Mouse (Mus musculus): ENCODE results near the gene Tnnt1. TPM values are rescaled to one million over a fixed set of nuclear protein-coding genes. Genes with fewer than 3 reads are reported as not detected.

Gene Tnnt1
- total and polyA plus RNA-seq, 2 experiments from 2014 or later = 27.4 to 93.7 TPM

DNA sequence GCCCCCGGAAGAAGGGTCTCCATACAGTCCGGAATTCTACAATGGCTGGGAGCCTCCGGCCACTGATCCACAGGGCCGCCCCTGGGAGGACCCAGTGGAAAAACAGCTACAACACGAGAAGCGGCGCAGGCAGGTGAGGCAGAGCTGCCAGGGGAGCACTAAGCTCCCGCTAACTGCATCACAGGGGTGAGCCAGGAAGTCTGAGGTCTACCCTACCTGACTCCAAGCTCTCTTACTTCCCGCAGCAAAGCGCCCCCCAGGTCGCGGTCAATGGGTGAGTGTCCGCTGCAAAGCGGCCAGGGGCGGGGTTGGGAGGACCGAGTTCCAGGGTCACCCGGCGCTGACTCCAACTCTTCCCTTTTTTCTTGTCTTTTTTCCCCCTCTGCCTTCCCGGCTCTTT, 42.2 kb downstream of the Tnnt1 start:
- ATAC-seq (ENCODE audit: insufficient read depth, low read depth) (no peak), DNase-seq (ENCODE audit: low spot score) (no peak)
- no peak for TF ChIP-seq CTCF (IDR thresholded peaks at IDR 0.05; ENCODE audit: low read depth)
- no peak for TF ChIP-seq EP300 (IDR thresholded peaks at IDR 0.05; ENCODE audit: low read depth)
- Histone ChIP-seq H3K4me1 (ENCODE audit: control insufficient read depth, insufficient read depth) (peaks cover 2% of the 10 kb centered on the region), H3K27me3 (ENCODE audit: control insufficient read depth, insufficient read depth, low read length) (peaks cover 23% of the 10 kb centered on the region), H3K9ac (replicated peaks; ENCODE audit: low read depth, low read length) (no peak overlapping the region), H3K36me3 (replicated peaks; ENCODE audit: control insufficient read depth, insufficient read depth, low read length) (no peaks in the 10 kb centered on the region), H3K4me3 (ENCODE audit: low read depth, low read length) (no peak overlapping the region), H3K27ac (ENCODE audit: low read depth) (no peak overlapping the region), H3K4me2 (ENCODE audit: low read depth, low read length) (no peak overlapping the region), H3K9me3 (replicated peaks; ENCODE audit: control insufficient read depth, low read length) (no peaks in the 10 kb centered on the region)
- 14% methylated on average over 19 of the region's 19 CpGs for WGBS

DNA sequence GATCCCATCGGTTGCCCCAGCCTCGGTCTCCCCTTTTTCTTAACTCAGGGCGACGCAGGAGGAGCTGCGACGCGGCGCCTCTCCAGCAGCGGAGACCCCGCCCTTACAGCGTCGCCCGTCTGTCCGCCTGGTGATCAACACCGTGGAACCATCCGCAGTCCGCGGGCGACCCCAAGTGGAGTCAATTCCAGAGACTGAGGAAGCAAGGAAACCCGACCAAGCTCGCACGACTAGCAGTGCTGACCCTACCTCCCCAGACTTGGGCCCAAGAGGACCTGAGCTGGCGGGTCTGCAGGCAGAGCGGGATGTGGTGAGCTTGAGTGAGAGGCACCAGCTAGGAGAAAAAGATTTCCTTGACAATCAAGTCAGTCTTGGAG, 45.0 kb downstream of the Tnnt1 start:
- Histone ChIP-seq H3K27me3 (ENCODE audit: control insufficient read depth, insufficient read depth, low read length) (peaks cover 23% of the 10 kb centered on the region), H3K9me3 (replicated peaks; ENCODE audit: control insufficient read depth, low read length) (no peaks in the 10 kb centered on the region), H3K27ac (ENCODE audit: low read depth) (no peak overlapping the region), H3K36me3 (replicated peaks; ENCODE audit: control insufficient read depth, insufficient read depth, low read length) (no peaks in the 10 kb centered on the region), H3K9ac (replicated peaks; ENCODE audit: low read depth, low read length) (no peak overlapping the region; the same call in 1 of the 2 replicates), H3K4me2 (ENCODE audit: low read depth, low read length) (peak overlapping the region; percentile 61), H3K4me3 (ENCODE audit: low read depth, low read length) (peak overlapping the region; percentile 43), H3K4me1 (ENCODE audit: control insufficient read depth, insufficient read depth) (no peaks in the 10 kb centered on the region)
- peak; percentile 82 for ATAC-seq (ENCODE audit: insufficient read depth, low read depth)
- WGBS = 1% methylated on average over 23 of the region's 24 CpGs
- TF ChIP-seq CTCF (IDR thresholded peaks at IDR 0.05; ENCODE audit: low read depth) = peak; percentile 79
- no peak for TF ChIP-seq EP300 (IDR thresholded peaks at IDR 0.05; ENCODE audit: low read depth)
- DNase-seq (ENCODE audit: low spot score) = peak; percentile 62

DNA sequence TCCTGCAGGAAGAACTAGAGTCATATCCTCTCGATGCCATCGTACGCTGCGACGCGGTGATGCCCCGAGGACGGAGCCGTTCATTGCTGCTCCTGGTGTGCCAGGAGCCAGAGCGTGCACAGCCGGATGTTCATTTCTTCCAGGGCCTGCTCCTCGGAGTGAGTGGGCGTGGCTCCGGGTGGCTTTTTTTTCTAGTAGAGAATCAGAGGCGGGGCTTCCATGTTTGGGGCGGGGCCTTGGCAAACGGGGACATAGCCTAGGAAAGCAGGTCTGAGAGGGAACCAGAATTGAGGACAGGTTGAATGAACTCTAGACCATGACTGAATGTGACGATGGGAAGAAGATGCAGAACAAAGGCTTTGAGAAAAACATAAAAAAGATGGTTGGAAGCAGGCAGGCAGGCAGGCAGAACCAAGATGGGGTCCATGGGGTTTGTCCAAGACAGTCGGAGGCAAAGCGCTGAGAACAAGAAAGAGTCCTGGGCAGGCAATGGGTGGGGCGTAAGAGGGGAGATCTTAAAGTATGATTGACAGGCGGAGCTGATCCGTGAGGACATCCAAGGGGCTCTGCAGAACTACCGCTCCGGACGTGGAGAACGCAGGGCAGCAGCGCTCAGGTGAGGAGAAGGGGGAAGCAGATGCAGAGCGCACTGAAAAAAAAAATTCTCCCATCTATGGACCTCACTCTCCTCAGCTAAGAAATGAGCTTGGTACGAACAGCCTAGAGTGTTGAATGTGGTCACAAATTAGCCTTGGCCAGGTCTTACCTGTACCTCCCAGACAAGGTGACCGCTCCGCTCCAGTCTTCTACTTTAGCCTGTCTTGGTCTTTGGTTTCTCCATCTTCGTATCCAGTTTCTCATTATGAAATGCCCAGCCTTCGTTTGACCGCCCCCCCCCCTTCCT, 45.7 kb downstream of the Tnnt1 start:
- 5% methylated on average over 35 of the region's 35 CpGs for WGBS
- H3K27me3 ChIP-seq (ENCODE audit: control insufficient read depth, insufficient read depth, low read length) = peaks cover 23% of the 10 kb centered on the region
- no peaks in the 10 kb centered on the region for H3K9me3 ChIP-seq (replicated peaks; ENCODE audit: control insufficient read depth, low read length)
- H3K4me1 ChIP-seq (ENCODE audit: control insufficient read depth, insufficient read depth) = no peaks in the 10 kb centered on the region
- no peak overlapping the region for H3K27ac ChIP-seq (ENCODE audit: low read depth)
- no peaks in the 10 kb centered on the region for H3K36me3 ChIP-seq (replicated peaks; ENCODE audit: control insufficient read depth, insufficient read depth, low read length)
- no peak overlapping the region; the same call in 1 of the 2 replicates for H3K9ac ChIP-seq (replicated peaks; ENCODE audit: low read depth, low read length)
- peak; percentile 22 for ATAC-seq (ENCODE audit: insufficient read depth, low read depth)
- peak overlapping the region; percentile 43 for H3K4me3 ChIP-seq (ENCODE audit: low read depth, low read length)
- no peak for TF ChIP-seq CTCF (IDR thresholded peaks at IDR 0.05; ENCODE audit: low read depth)
- no peak for TF ChIP-seq EP300 (IDR thresholded peaks at IDR 0.05; ENCODE audit: low read depth)
- peak overlapping the region; percentile 61 for H3K4me2 ChIP-seq (ENCODE audit: low read depth, low read length)
- DNase-seq (ENCODE audit: low spot score) = peak; percentile 45

DNA sequence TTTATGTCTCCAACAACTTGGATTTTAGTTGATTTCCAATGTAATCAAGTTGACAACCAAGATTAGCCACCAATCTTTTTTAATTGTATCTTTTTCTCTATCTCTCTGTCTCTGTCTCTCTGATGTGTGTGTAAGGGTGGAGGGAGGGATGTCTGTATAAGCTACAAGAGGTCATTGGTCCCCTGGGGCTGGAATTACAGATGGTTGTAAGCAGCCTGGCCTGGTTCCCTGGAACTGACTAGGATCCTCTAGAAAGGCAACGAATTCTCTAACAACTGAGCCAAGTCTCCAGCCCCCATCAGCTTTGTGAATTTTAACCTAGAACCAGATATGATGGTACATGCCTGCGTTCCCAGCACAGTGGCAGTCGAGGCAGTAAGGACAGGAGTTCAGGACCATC, 48.4 kb downstream of the Tnnt1 start:
- no peak for ATAC-seq (ENCODE audit: insufficient read depth, low read depth)
- no peaks in the 10 kb centered on the region for H3K36me3 ChIP-seq (replicated peaks; ENCODE audit: control insufficient read depth, insufficient read depth, low read length)
- no peak for DNase-seq (ENCODE audit: low spot score)
- no peak for TF ChIP-seq EP300 (IDR thresholded peaks at IDR 0.05; ENCODE audit: low read depth)
- no peak for TF ChIP-seq CTCF (IDR thresholded peaks at IDR 0.05; ENCODE audit: low read depth)
- H3K27me3 ChIP-seq (ENCODE audit: control insufficient read depth, insufficient read depth, low read length) = peaks cover 18% of the 10 kb centered on the region
- WGBS = 64% methylated on average over 3 of the region's 3 CpGs
- no peak overlapping the region for H3K9ac ChIP-seq (replicated peaks; ENCODE audit: low read depth, low read length)
- no peak overlapping the region for H3K4me2 ChIP-seq (ENCODE audit: low read depth, low read length)
- no peaks in the 10 kb centered on the region for H3K4me1 ChIP-seq (ENCODE audit: control insufficient read depth, insufficient read depth)
- no peak overlapping the region for H3K27ac ChIP-seq (ENCODE audit: low read depth)
- no peak overlapping the region for H3K4me3 ChIP-seq (ENCODE audit: low read depth, low read length)
- no peaks in the 10 kb centered on the region for H3K9me3 ChIP-seq (replicated peaks; ENCODE audit: control insufficient read depth, low read length)

DNA sequence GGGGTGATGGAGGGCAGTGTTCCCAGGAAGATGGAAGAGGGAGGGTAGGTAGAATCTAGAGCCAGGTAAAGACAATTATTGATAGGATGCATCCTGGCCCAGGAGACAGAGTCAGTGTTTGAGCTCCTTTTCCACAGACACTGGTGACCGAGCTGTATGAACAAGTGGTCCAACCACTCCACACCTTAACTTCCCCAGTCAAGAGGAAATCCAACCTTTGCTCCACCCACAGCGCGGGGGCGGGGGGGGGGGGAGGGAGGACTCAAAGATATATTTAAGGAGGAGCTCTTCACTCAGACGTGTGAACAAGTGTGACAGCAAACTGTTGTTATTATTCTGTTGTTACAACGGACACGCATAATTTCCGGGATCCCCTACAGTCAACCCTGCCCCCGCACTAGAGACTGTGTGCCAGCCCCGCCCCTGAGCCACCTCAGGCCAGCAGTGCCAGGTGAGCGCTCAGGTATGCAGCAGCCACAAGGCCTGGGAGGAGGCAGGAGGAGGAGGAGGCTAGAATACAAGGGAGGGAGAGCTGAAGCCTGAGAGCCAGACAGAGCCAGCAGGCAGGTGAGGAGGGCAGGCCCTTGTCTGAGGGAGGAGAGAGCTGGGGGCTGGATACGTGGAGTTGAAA, 51.9 kb downstream of the Tnnt1 start:
- Histone ChIP-seq H3K9ac (replicated peaks; ENCODE audit: low read depth, low read length) (no peak overlapping the region), H3K4me1 (ENCODE audit: control insufficient read depth, insufficient read depth) (no peaks in the 10 kb centered on the region), H3K27me3 (ENCODE audit: control insufficient read depth, insufficient read depth, low read length) (no peaks in the 10 kb centered on the region; the same call in 1 of the 2 replicates), H3K27ac (ENCODE audit: low read depth) (no peak overlapping the region), H3K4me3 (ENCODE audit: low read depth, low read length) (no peak overlapping the region), H3K4me2 (ENCODE audit: low read depth, low read length) (no peak overlapping the region), H3K36me3 (replicated peaks; ENCODE audit: control insufficient read depth, insufficient read depth, low read length) (no peaks in the 10 kb centered on the region), H3K9me3 (replicated peaks; ENCODE audit: control insufficient read depth, low read length) (no peaks in the 10 kb centered on the region)
- WGBS = 7% methylated on average over 11 of the region's 12 CpGs
- TF ChIP-seq CTCF (IDR thresholded peaks at IDR 0.05; ENCODE audit: low read depth) (no peak), EP300 (IDR thresholded peaks at IDR 0.05; ENCODE audit: low read depth) (no peak)
- DNase-seq (ENCODE audit: low spot score) (no peak), ATAC-seq (ENCODE audit: insufficient read depth, low read depth) (no peak)

All from heart, postnatal 0 days (tissue).